Mouse (Mus musculus): ENCODE results near the gene Peli2. TPM values are rescaled to one million over a fixed set of nuclear protein-coding genes. Genes with fewer than 3 reads are reported as not detected.

Peli2 gene
- total and polyA plus RNA-seq, 3 experiments, result not detected

DNA sequence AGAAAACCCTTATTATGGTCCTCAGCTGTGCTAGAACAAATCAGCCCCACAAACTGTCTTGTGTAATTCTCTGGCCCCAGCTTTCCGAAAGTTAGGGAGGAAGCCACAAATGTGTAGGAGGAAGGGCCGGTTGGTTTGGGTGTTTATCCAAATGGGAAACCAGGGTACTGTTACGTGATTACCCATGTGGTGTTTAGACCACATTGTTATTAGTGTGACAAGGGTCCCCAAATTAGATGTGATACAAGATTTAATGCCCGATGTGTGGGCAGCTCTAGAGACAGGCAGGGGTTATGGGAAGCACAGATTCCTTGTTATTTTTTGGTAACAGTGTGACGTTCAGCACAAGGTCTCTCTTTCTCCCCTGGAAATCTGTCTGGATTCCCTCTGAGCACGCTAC lies 28.0 kb downstream of the Peli2 start:
- no peak overlapping the region for H3K27ac ChIP-seq (ENCODE audit: insufficient read depth, low read depth)
- no peak overlapping the region for H3K9ac ChIP-seq (ENCODE audit: insufficient read depth, low read depth)
- H3K79me2 ChIP-seq (replicated peaks; ENCODE audit: control insufficient read depth, extremely low read depth, insufficient read depth, poor library complexity, severe bottlenecking), result no peaks in the 10 kb centered on the region
- no peaks in the 10 kb centered on the region for H3K36me3 ChIP-seq (replicated peaks in 1 of 2; ENCODE audit: control insufficient read depth in 1 of 2, insufficient read depth in 1 of 2, low read length in 1 of 2)
- no peaks in the 10 kb centered on the region for H3K27me3 ChIP-seq (replicated peaks)
- dilution Hi-C loops (cut with MboI; ENCODE audit: extremely low pct_ligation_motif_present, extremely low pct_unique_long_range_greater_than_20kb, low sequenced_read_pairs) (no loop called here), in situ Hi-C loops (cut with MboI; ENCODE audit: low pct_ligation_motif_present, low pct_unique_long_range_greater_than_20kb, low sequenced_read_pairs) (loop anchor here (25.0 kb wide), 2 partner anchors 386 to 561 kb away; no protein-coding TSS in a partner anchor)
- H3K9me3 ChIP-seq (replicated peaks; ENCODE audit: low read length), result no peaks in the 10 kb centered on the region
- no peak overlapping the region for H3K4me3 ChIP-seq (replicated peaks in 1 of 3; ENCODE audit: low read depth in 2 of 3, low read length in 2 of 3, poor library complexity in 1 of 3)
- TF ChIP-seq ZNF384 (IDR thresholded peaks at IDR 0.05; ENCODE audit: low read depth, low read length) (no peak), NELFE (IDR thresholded peaks at IDR 0.05; ENCODE audit: low read depth, low read length) (no peak), MAZ (IDR thresholded peaks at IDR 0.05; ENCODE audit: low read depth, low read length) (no peak), USF2 (conservative IDR thresholded peaks at IDR 0.05; ENCODE audit: low read depth, low read length) (no peak), MEF2A (IDR thresholded peaks at IDR 0.05; ENCODE audit: borderline replicate concordance, low read depth, low read length) (no peak), SMC3 (IDR thresholded peaks at IDR 0.05; ENCODE audit: low read depth, low read length) (no peak), ETS1 (conservative IDR thresholded peaks at IDR 0.05; ENCODE audit: low read depth, low read length) (no peak), MAFK (IDR thresholded peaks at IDR 0.05; ENCODE audit: insufficient replicate concordance, low read length) (no peak), CTCF (conservative IDR thresholded peaks at IDR 0.05 in 1 of 2, IDR thresholded peaks at IDR 0.05 in 1 of 2; ENCODE audit: low read depth in 2 of 2, low read length in 2 of 2) (no peak), ELF1 (IDR thresholded peaks at IDR 0.05; ENCODE audit: low read depth, low read length) (no peak), MXI1 (IDR thresholded peaks at IDR 0.05; ENCODE audit: low read depth, low read length) (no peak), JUND (conservative IDR thresholded peaks at IDR 0.05; ENCODE audit: low read depth, low read length) (no peak), PAX5 (IDR thresholded peaks at IDR 0.05; ENCODE audit: low read length) (no peak), JUN (IDR thresholded peaks at IDR 0.05; ENCODE audit: insufficient read depth, low read depth, low read length) (no peak), CHD1 (IDR thresholded peaks at IDR 0.05; ENCODE audit: low read depth, low read length) (no peak), MAX (IDR thresholded peaks at IDR 0.05; ENCODE audit: low read length) (no peak), ZC3H11A (IDR thresholded peaks at IDR 0.05; ENCODE audit: low read depth, low read length) (no peak)
- H3K4me2 ChIP-seq (ENCODE audit: insufficient read depth, low read depth, poor library complexity, severe bottlenecking), result no peak overlapping the region
- DNase-seq (ENCODE audit: extremely low read depth), result no peak
- H3K4me1 ChIP-seq (ENCODE audit: control insufficient read depth in 1 of 2, insufficient read depth in 2 of 2), result no peaks in the 10 kb centered on the region

DNA sequence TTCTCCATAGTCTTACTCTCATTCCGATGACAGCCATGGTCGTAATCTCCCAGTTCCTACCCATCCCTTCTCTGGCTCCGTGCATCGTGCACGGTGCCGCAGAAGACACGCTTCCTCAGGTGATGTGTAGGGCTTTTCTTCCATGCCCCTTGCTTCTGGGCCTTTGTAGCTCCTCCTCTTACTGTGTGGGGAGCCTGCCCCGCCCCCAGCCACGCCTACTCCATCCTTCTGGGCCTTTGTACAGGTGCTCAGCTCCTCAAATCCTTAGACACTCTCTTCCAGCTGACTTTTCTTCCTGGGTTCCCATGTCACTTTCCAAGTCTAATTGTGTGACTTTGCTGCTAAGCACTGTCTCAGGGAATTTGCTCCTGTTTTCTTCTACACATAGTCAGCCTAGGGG lies 28.7 kb downstream of the Peli2 start:
- no peaks in the 10 kb centered on the region for H3K79me2 ChIP-seq (replicated peaks; ENCODE audit: control insufficient read depth, extremely low read depth, insufficient read depth, poor library complexity, severe bottlenecking)
- dilution Hi-C loops (cut with MboI; ENCODE audit: extremely low pct_ligation_motif_present, extremely low pct_unique_long_range_greater_than_20kb, low sequenced_read_pairs), result no loop called here
- in situ Hi-C loops (cut with MboI; ENCODE audit: low pct_ligation_motif_present, low pct_unique_long_range_greater_than_20kb, low sequenced_read_pairs), result loop anchor here (25.0 kb wide), 2 partner anchors 387 to 562 kb away; no protein-coding TSS in a partner anchor
- no peaks in the 10 kb centered on the region for H3K9me3 ChIP-seq (replicated peaks; ENCODE audit: low read length)
- H3K9ac ChIP-seq (ENCODE audit: insufficient read depth, low read depth), result no peak overlapping the region
- no peaks in the 10 kb centered on the region for H3K36me3 ChIP-seq (replicated peaks in 1 of 2; ENCODE audit: control insufficient read depth in 1 of 2, insufficient read depth in 1 of 2, low read length in 1 of 2)
- TF ChIP-seq RCOR1 (conservative IDR thresholded peaks at IDR 0.05; ENCODE audit: low read depth, low read length), result no peak
- no peak for TF ChIP-seq CHD2 (IDR thresholded peaks at IDR 0.05; ENCODE audit: low read length)
- no peak for TF ChIP-seq EP300 (IDR thresholded peaks at IDR 0.05; ENCODE audit: low read length)
- no peak for TF ChIP-seq CHD1 (IDR thresholded peaks at IDR 0.05; ENCODE audit: low read depth, low read length)
- TF ChIP-seq IRF4 (IDR thresholded peaks at IDR 0.05; ENCODE audit: low read depth, low read length), result no peak
- TF ChIP-seq MEF2A (IDR thresholded peaks at IDR 0.05; ENCODE audit: borderline replicate concordance, low read depth, low read length), result no peak
- TF ChIP-seq KAT2A (IDR thresholded peaks at IDR 0.05; ENCODE audit: insufficient replicate concordance, low read length), result no peak
- no peak for TF ChIP-seq HCFC1 (IDR thresholded peaks at IDR 0.05; ENCODE audit: low read depth, low read length)
- no peak for TF ChIP-seq E2F4 (IDR thresholded peaks at IDR 0.05; ENCODE audit: insufficient replicate concordance, low read depth, low read length)
- no peak for TF ChIP-seq USF2 (conservative IDR thresholded peaks at IDR 0.05; ENCODE audit: low read depth, low read length)
- no peak for TF ChIP-seq NRF1 (IDR thresholded peaks at IDR 0.05; ENCODE audit: low read depth, low read length)
- TF ChIP-seq MAZ (IDR thresholded peaks at IDR 0.05; ENCODE audit: low read depth, low read length), result no peak
- no peak for TF ChIP-seq SMC3 (IDR thresholded peaks at IDR 0.05; ENCODE audit: low read depth, low read length)
- H3K4me1 ChIP-seq (ENCODE audit: control insufficient read depth in 1 of 2, insufficient read depth in 2 of 2), result no peaks in the 10 kb centered on the region
- H3K27me3 ChIP-seq (replicated peaks), result no peaks in the 10 kb centered on the region
- no peak overlapping the region for H3K27ac ChIP-seq (ENCODE audit: insufficient read depth, low read depth)
- H3K4me2 ChIP-seq (ENCODE audit: insufficient read depth, low read depth, poor library complexity, severe bottlenecking), result no peak overlapping the region
- no peak overlapping the region for H3K4me3 ChIP-seq (replicated peaks in 1 of 3; ENCODE audit: low read depth in 2 of 3, low read length in 2 of 3, poor library complexity in 1 of 3)
- no peak for DNase-seq (ENCODE audit: extremely low read depth)
